Mouse (Mus musculus): ENCODE measurements around the gene Utp4. TPM values are rescaled to one million over a fixed set of nuclear protein-coding genes. Genes with fewer than 3 reads are reported as not detected.

The Utp4 gene
- polyA plus RNA-seq, 1 experiment from 2014 or later, result 111 TPM

DNA sequence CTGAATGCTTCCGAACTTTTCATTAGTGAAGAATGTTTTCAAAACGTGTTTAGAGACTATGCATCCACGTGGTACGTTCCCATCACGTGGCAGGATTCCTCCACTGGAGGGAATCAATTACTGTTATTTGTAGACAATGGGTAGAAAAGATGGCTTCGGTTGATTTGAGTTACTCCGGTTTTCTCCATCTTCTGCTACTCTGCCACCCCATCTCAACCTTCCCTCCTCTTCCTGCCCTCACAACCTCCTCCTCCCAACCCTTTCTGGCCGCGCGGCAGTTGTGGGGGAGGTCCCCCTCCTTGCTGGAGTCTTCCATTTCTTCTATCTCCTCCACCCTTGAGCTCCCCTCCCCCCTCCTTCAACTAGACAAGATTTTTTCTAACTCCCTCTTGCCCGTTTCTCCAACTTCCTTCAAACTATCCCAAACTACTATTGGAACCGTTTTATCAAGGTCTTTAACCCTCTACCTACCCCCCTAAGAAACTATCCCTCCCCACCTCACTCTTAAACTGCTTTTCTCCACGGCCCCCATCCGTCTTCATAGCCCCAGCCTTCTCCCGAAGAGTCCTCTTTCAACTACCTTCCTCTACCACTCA, 1.1 kb upstream of the Utp4 start:
- 0 out of 2 replicates have a peak, but pooled peaks have one; percentile 18 for ATAC-seq (replicated peaks; ENCODE audit: low FRiP score)
- Histone ChIP-seq H3K4me2 (peak overlapping the region; percentile 79), H3K27ac (ENCODE audit: low read depth, low read length) (peak overlapping the region; percentile 92), H3K27me3 (replicated peaks; ENCODE audit: control insufficient read depth, insufficient read depth, low read length) (no peaks in the 10 kb centered on the region), H3K4me1 (replicated peaks; ENCODE audit: control insufficient read depth, insufficient read depth, low read length) (peaks cover 18% of the 10 kb centered on the region), H3K9ac (ENCODE audit: low read depth, low read length) (peak overlapping the region; percentile 98), H3K4me3 (ENCODE audit: low read depth, low read length) (peak overlapping the region; percentile 93), H3K9me3 (ENCODE audit: control insufficient read depth, low read length) (no peaks in the 10 kb centered on the region), H3K36me3 (ENCODE audit: control insufficient read depth, insufficient read depth, low read length) (peaks cover 13% of the 10 kb centered on the region; the same call in 1 of the 2 replicates)
- DNase-seq (ENCODE audit: low spot score), result peak; percentile 72
- under 1% methylated on average over 15 of the region's 15 CpGs for WGBS

DNA sequence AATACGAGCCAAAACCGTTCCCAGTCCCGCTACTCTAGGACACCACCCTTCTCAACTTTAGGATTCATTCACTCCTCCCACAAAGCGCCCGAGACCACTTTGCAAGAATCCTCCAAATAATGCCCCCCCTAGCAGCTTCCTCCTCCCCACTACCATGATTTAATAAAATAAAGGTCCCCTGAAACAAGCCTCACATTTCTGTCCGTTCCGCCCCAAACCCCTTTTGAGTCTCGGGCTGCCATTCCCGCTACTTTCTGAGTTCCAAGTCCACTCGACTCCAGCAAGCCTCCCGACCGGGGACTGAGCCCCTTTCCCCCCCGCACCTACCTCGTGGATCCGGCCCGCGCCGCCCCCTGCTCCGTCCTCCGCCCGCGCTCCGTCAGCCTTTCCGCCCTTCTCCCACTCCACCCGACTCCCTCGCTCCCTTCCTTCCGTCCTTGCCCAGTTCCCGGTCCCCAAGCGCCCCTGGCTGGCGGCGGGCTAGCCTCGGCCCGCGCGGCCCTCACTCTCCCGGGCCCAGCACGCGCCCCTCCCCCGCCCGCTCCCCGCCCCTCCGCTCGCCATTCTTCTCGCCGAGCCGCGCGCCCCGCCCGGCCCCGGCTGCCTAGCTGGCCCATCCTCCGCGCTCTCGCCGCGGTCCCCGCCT, 507 bp upstream of the Utp4 start:
- Histone ChIP-seq H3K27ac (ENCODE audit: low read depth, low read length) (peak overlapping the region; percentile 92), H3K4me3 (ENCODE audit: low read depth, low read length) (peak overlapping the region; percentile 93), H3K27me3 (replicated peaks; ENCODE audit: control insufficient read depth, insufficient read depth, low read length) (no peaks in the 10 kb centered on the region), H3K36me3 (ENCODE audit: control insufficient read depth, insufficient read depth, low read length) (peaks cover 15% of the 10 kb centered on the region; the same call in 1 of the 2 replicates), H3K9ac (ENCODE audit: low read depth, low read length) (peak overlapping the region; percentile 98), H3K9me3 (ENCODE audit: control insufficient read depth, low read length) (no peaks in the 10 kb centered on the region), H3K4me2 (peak overlapping the region; percentile 79), H3K4me1 (replicated peaks; ENCODE audit: control insufficient read depth, insufficient read depth, low read length) (peaks cover 18% of the 10 kb centered on the region)
- DNase-seq (ENCODE audit: low spot score) (peak; percentile 83), ATAC-seq (replicated peaks; ENCODE audit: low FRiP score) (peak; percentile 82)
- WGBS, result under 1% methylated on average over 54 of the region's 57 CpGs

DNA sequence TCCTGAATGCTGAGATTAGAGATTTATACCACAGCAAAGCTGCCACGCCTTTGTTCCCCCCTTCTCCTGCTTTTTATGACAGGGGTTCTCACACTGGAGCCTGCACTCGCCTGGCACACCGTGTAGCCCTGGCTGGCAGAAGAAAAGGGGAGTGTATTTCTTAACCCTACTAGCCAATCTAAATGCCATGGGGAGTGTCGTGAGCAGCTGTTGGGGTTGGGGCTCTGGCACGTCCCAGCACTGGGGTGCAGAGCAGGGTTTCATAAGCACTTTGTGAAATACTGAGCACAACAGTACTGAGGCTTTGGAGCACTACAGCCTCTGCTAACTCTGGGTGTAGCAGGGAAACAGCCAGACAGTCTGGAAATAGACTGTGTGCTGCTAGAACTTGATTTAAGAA, 6.0 kb downstream of the Utp4 start:
- ATAC-seq (replicated peaks; ENCODE audit: low FRiP score) (no peak), DNase-seq (ENCODE audit: low spot score) (no peak)
- H3K4me2 ChIP-seq, result no peak overlapping the region
- no peak overlapping the region for H3K27ac ChIP-seq (ENCODE audit: low read depth, low read length)
- peaks cover 6% of the 10 kb centered on the region for H3K4me1 ChIP-seq (replicated peaks; ENCODE audit: control insufficient read depth, insufficient read depth, low read length)
- H3K27me3 ChIP-seq (replicated peaks; ENCODE audit: control insufficient read depth, insufficient read depth, low read length), result no peaks in the 10 kb centered on the region
- H3K9me3 ChIP-seq (ENCODE audit: control insufficient read depth, low read length), result no peaks in the 10 kb centered on the region
- WGBS, result 93% methylated on average over 5 of the region's 5 CpGs
- H3K9ac ChIP-seq (ENCODE audit: low read depth, low read length), result no peak overlapping the region
- H3K4me3 ChIP-seq (ENCODE audit: low read depth, low read length), result no peak overlapping the region
- H3K36me3 ChIP-seq (ENCODE audit: control insufficient read depth, insufficient read depth, low read length), result peaks cover 56% of the 10 kb centered on the region

DNA sequence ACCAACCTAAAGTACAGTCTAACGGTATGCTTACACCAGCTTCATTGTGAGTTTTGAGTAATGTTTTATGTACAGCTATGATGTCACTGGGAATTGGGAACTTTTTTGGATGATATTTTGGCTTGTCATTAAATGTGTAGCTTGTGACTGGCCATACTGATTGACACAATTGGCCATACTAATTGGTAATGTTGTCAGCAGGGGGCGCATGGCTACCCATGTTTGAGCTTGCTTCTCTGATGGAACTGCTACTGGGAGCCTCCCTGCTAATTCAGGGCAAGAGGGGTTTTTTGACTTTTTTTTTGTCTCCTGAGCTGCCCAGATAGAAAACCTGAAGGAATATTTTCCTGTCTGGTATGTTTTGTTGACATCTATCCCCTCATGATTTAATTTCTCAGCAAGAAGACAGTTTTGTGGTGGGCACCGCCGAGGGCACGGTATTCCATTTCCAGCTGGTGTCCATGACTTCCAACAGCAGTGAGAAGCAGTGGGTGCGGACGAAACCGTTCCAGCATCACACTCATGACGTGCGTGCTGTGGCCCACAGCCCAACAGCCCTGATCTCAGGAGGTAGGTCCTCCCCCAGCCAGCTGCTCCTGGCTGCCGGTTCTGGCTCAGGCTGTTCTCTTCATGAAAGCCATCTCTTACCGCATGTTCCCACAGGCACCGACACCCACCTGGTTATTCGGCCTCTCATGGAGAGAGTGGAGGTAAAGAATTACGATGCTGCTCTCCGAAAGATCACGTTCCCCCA, 12.5 kb downstream of the Utp4 start:
- Histone ChIP-seq H3K36me3 (ENCODE audit: control insufficient read depth, insufficient read depth, low read length) (peaks cover 62% of the 10 kb centered on the region), H3K9me3 (ENCODE audit: control insufficient read depth, low read length) (no peaks in the 10 kb centered on the region), H3K27ac (ENCODE audit: low read depth, low read length) (no peak overlapping the region), H3K4me2 (no peak overlapping the region), H3K9ac (ENCODE audit: low read depth, low read length) (no peak overlapping the region), H3K4me1 (replicated peaks; ENCODE audit: control insufficient read depth, insufficient read depth, low read length) (no peaks in the 10 kb centered on the region), H3K4me3 (ENCODE audit: low read depth, low read length) (no peak overlapping the region), H3K27me3 (replicated peaks; ENCODE audit: control insufficient read depth, insufficient read depth, low read length) (no peaks in the 10 kb centered on the region)
- DNase-seq (ENCODE audit: low spot score) (no peak), ATAC-seq (replicated peaks; ENCODE audit: low FRiP score) (no peak)
- 91% methylated on average over 17 of the region's 17 CpGs for WGBS

DNA sequence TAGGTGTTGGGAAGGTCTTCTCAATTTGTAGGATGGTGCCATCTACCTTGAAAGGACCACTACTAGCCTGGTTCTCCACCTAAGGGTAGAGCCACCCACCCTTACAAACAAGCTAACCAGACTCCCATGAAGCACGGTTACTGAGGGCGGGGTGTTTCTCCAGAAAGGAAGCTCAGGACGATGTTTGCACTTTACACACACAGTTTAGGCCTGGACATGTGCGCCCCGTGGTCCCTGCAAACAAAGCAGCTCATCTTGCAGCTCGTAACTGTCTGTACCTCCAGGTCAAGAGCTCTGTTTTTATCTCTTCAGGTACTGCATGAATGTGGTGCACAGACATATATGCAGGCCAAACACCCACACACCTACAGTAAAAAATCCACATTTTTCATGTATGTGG, 13.2 kb downstream of the Utp4 start:
- Histone ChIP-seq H3K9ac (ENCODE audit: low read depth, low read length) (no peak overlapping the region), H3K4me2 (no peak overlapping the region), H3K9me3 (ENCODE audit: control insufficient read depth, low read length) (no peaks in the 10 kb centered on the region), H3K27ac (ENCODE audit: low read depth, low read length) (no peak overlapping the region), H3K36me3 (ENCODE audit: control insufficient read depth, insufficient read depth, low read length) (peaks cover 63% of the 10 kb centered on the region), H3K4me1 (replicated peaks; ENCODE audit: control insufficient read depth, insufficient read depth, low read length) (no peaks in the 10 kb centered on the region), H3K4me3 (ENCODE audit: low read depth, low read length) (no peak overlapping the region), H3K27me3 (replicated peaks; ENCODE audit: control insufficient read depth, insufficient read depth, low read length) (no peaks in the 10 kb centered on the region)
- 89% methylated on average over 6 of the region's 6 CpGs for WGBS
- ATAC-seq (replicated peaks; ENCODE audit: low FRiP score) (no peak), DNase-seq (ENCODE audit: low spot score) (no peak)

DNA sequence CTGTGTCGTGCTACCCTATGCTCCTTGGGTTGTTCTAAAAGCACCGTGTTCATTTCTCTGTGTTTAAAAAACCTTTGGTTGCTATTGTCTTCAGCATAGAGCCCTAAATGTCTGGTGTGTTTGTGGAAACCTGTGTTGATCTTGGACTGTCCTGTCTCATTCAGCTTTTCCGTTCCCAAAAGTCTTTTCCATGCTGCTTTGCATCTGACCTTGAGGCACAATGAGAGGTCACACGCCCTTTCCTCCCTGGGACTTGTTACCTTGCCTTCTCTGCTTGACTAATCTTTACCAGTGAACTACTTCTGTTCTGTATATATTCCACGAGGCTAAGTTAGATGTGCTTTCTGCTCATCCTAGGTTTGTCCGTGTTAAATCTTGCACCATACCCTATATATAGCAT, 14.0 kb downstream of the Utp4 start:
- DNase-seq (ENCODE audit: low spot score) (no peak), ATAC-seq (replicated peaks; ENCODE audit: low FRiP score) (no peak)
- Histone ChIP-seq H3K36me3 (ENCODE audit: control insufficient read depth, insufficient read depth, low read length) (peaks cover 58% of the 10 kb centered on the region; the same call in 1 of the 2 replicates), H3K4me3 (ENCODE audit: low read depth, low read length) (no peak overlapping the region), H3K9ac (ENCODE audit: low read depth, low read length) (no peak overlapping the region), H3K4me2 (no peak overlapping the region), H3K4me1 (replicated peaks; ENCODE audit: control insufficient read depth, insufficient read depth, low read length) (no peaks in the 10 kb centered on the region), H3K27ac (ENCODE audit: low read depth, low read length) (no peak overlapping the region), H3K9me3 (ENCODE audit: control insufficient read depth, low read length) (no peaks in the 10 kb centered on the region), H3K27me3 (replicated peaks; ENCODE audit: control insufficient read depth, insufficient read depth, low read length) (no peaks in the 10 kb centered on the region)
- 87% methylated on average over 6 of the region's 6 CpGs for WGBS

DNA sequence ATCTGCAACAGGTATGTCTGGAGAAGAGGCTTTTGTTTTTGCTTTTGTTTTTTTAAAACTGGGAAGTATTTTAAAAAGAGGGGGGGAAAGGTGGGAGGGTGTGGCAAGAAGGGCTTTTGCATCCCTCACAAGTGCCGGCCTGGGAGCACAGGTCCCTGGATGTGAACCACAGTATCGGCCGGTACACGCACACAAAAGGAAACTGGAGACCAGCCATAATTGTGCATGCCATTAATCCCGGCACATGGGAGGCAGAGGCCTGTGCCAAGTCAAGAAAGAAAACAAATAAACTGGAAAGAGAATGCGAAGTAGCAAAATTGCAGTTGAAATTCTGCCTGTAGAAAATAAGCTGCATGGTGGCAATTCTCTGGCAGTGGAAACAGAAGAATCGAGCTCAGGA, 14.9 kb downstream of the Utp4 start:
- Histone ChIP-seq H3K4me2 (no peak overlapping the region), H3K4me3 (ENCODE audit: low read depth, low read length) (no peak overlapping the region), H3K27me3 (replicated peaks; ENCODE audit: control insufficient read depth, insufficient read depth, low read length) (no peaks in the 10 kb centered on the region), H3K9ac (ENCODE audit: low read depth, low read length) (no peak overlapping the region), H3K4me1 (replicated peaks; ENCODE audit: control insufficient read depth, insufficient read depth, low read length) (no peaks in the 10 kb centered on the region), H3K27ac (ENCODE audit: low read depth, low read length) (no peak overlapping the region), H3K36me3 (ENCODE audit: control insufficient read depth, insufficient read depth, low read length) (peaks cover 57% of the 10 kb centered on the region), H3K9me3 (ENCODE audit: control insufficient read depth, low read length) (no peaks in the 10 kb centered on the region)
- DNase-seq (ENCODE audit: low spot score) (no peak), ATAC-seq (replicated peaks; ENCODE audit: low FRiP score) (no peak)
- 92% methylated on average over 7 of the region's 7 CpGs for WGBS

DNA sequence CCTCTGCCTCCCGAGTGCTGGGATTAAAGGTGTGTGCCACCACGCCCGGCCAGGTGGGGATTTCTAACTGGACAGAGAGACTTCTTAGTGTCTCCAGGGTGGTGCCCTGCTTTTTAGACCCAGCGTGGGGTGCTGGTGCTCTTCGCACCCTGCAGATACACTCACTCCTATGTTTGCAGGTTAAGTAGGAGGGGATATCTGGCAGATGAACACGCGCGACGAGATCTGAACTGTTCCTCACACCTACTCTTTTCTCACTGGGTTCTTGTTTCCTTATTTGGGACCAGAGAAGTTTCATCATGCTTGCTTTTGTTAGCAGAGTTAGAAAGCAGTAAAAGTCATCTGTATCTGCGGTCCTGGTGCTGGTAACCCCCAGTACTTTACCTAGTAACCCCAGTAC, 20.2 kb downstream of the Utp4 start:
- no peak overlapping the region for H3K9ac ChIP-seq (ENCODE audit: low read depth, low read length)
- ATAC-seq (replicated peaks; ENCODE audit: low FRiP score), result no peak
- H3K4me3 ChIP-seq (ENCODE audit: low read depth, low read length), result no peak overlapping the region
- H3K27me3 ChIP-seq (replicated peaks; ENCODE audit: control insufficient read depth, insufficient read depth, low read length), result no peaks in the 10 kb centered on the region
- H3K27ac ChIP-seq (ENCODE audit: low read depth, low read length), result no peak overlapping the region
- H3K9me3 ChIP-seq (ENCODE audit: control insufficient read depth, low read length), result no peaks in the 10 kb centered on the region
- peaks cover 54% of the 10 kb centered on the region for H3K36me3 ChIP-seq (ENCODE audit: control insufficient read depth, insufficient read depth, low read length)
- 97% methylated on average over 10 of the region's 10 CpGs for WGBS
- no peak overlapping the region for H3K4me2 ChIP-seq
- no peaks in the 10 kb centered on the region for H3K4me1 ChIP-seq (replicated peaks; ENCODE audit: control insufficient read depth, insufficient read depth, low read length)
- DNase-seq (ENCODE audit: low spot score), result no peak
